28 mouse cellular contexts compared by ENCODE assay signal in genomic region chr12:56789236-56789635, GRCm38 (mm10).
"Had no signal": no experiment of that assay in that cellular context is flagged by ENCODE, and none has a peak within 500 bp of the region (broad histone marks: within the 10 kb centered on the region; RNA-seq: fewer than 3 reads in every experiment).

No protein-coding gene starts in this region.

- H3K9ac ChIP-seq: heart, embryonic 13.5 days; heart, embryonic 15.5 days; hindbrain, embryonic 13.5 days; hindbrain, embryonic 15.5 days; kidney, embryonic 15.5 days; limb, embryonic 12.5 days; liver, embryonic 13.5 days; liver, embryonic 15.5 days; liver, postnatal 0 days had no signal

- H3K9me3 ChIP-seq: heart, embryonic 13.5 days; heart, embryonic 15.5 days; hindbrain, embryonic 13.5 days; hindbrain, embryonic 15.5 days; kidney, embryonic 15.5 days; limb, embryonic 10.5 days; limb, embryonic 12.5 days; liver, embryonic 13.5 days; liver, embryonic 15.5 days had no signal

- DNase-seq: gastrocnemius, postnatal 14 days; gastrocnemius, postnatal 36 days; heart, adult 11 months; heart, adult 2 months; heart, postnatal 14 days; heart, postnatal 36 days; kidney, adult 11 months; kidney, adult 2 months; kidney, adult 9 months; kidney, postnatal 14 days; kidney, postnatal 36 days; layer of hippocampus, adult 9-11 months; layer of hippocampus, postnatal 36 days; liver; liver, embryonic 13.5 days; liver, postnatal 0 days had no signal

- H3K27ac ChIP-seq: heart, adult 2 months; heart, embryonic 13.5 days; heart, embryonic 15.5 days; hindbrain, embryonic 13.5 days; hindbrain, embryonic 15.5 days; hindbrain, postnatal 0 days; kidney, embryonic 15.5 days; kidney, postnatal 0 days; limb, embryonic 10.5 days; limb, embryonic 12.5 days; liver, embryonic 13.5 days; liver, embryonic 15.5 days had no signal

- H3K27me3 ChIP-seq: heart, embryonic 13.5 days; heart, embryonic 15.5 days; hindbrain, embryonic 13.5 days; hindbrain, embryonic 15.5 days; kidney, embryonic 15.5 days; liver, embryonic 13.5 days; liver, embryonic 15.5 days had no signal

- ATAC-seq: hindbrain, postnatal 0 days; intestine, embryonic 16.5 days; liver, postnatal 0 days had no signal

- H3K36me3 ChIP-seq: heart, embryonic 13.5 days; heart, embryonic 15.5 days; hindbrain, embryonic 13.5 days; hindbrain, embryonic 15.5 days; kidney, embryonic 15.5 days; limb, embryonic 10.5 days; limb, embryonic 12.5 days; liver, embryonic 13.5 days; liver, embryonic 15.5 days had no signal

- H3K4me2 ChIP-seq: heart, embryonic 11.5 days; heart, embryonic 13.5 days; heart, embryonic 15.5 days; hindbrain, embryonic 13.5 days; hindbrain, embryonic 15.5 days; kidney, embryonic 15.5 days; limb, embryonic 12.5 days; liver, embryonic 13.5 days; liver, embryonic 15.5 days had no signal

- H3K4me1 ChIP-seq: heart, embryonic 13.5 days; heart, embryonic 15.5 days; kidney, embryonic 15.5 days; limb, embryonic 10.5 days; limb, embryonic 12.5 days; liver, embryonic 13.5 days; liver, embryonic 15.5 days had no signal

- H3K4me3 ChIP-seq: heart, adult 2 months; heart, embryonic 13.5 days; heart, embryonic 15.5 days; hindbrain, embryonic 13.5 days; hindbrain, embryonic 15.5 days; kidney, embryonic 15.5 days; limb, embryonic 10.5 days; limb, embryonic 12.5 days; liver, embryonic 13.5 days; liver, embryonic 15.5 days had no signal
